Mouse (Mus musculus) heart, postnatal 0 days (tissue): ENCODE measurements around the gene Lsm12. TPM values are rescaled to one million over a fixed set of nuclear protein-coding genes. Genes with fewer than 3 reads are reported as not detected.

Experiments
- ATAC-seq: fragments of 200-750 bp; cut with Nextera tagmentation; 2 replicates; pipeline ENCODE4 v1.8.0; 2017; ENCODE audit warnings: low read depth, moderate number of reproducible peaks, moderate library complexity; ENCODE audit not compliant: insufficient read depth
- DNase-seq: peaks from one replicate; pipeline ENCODE4 v3.0.0-alpha.2; 2016; ENCODE audit warnings: low spot score
- H3K27ac ChIP-seq: fragments of 300-500 bp; sonication (generic); 2 replicates; pipeline ENCODE4 v1.5.1; 2014; ENCODE audit warnings: low read depth, mild to moderate bottlenecking
- H3K27me3 ChIP-seq: fragments of 300-500 bp; sonication (generic); 2 replicates; pipeline ENCODE4 v1.6.1; 2014; ENCODE audit warnings: low read length, mixed read lengths; ENCODE audit not compliant: control insufficient read depth, insufficient read depth
- H3K36me3 ChIP-seq: fragments of 300-500 bp; sonication (generic); replicated peaks from 2 replicates; pipeline ENCODE4 v1.6.1; 2014; ENCODE audit warnings: low read length, mixed read lengths; ENCODE audit not compliant: control insufficient read depth, insufficient read depth
- H3K4me1 ChIP-seq: fragments of 300-500 bp; sonication (generic); 2 replicates; pipeline ENCODE4 v1.6.1; 2014; ENCODE audit warnings: antibody characterized with exemption; ENCODE audit not compliant: control insufficient read depth, insufficient read depth
- H3K4me2 ChIP-seq: fragments of 300-500 bp; sonication (generic); 2 replicates; pipeline ENCODE4 v1.6.1; 2014; ENCODE audit warnings: low read depth, mild to moderate bottlenecking, low read length, moderate library complexity
- H3K4me3 ChIP-seq: fragments of 300-500 bp; sonication (generic); 2 replicates; pipeline ENCODE4 v1.5.1; 2014; ENCODE audit warnings: low read depth, low read length
- H3K9ac ChIP-seq: fragments of 300-500 bp; sonication (generic); replicated peaks from 2 replicates; pipeline ENCODE4 v1.6.1; 2014; ENCODE audit warnings: low read depth, low read length, mixed read lengths
- H3K9me3 ChIP-seq: fragments of 300-500 bp; sonication (generic); replicated peaks from 2 replicates; pipeline ENCODE4 v1.6.1; 2016; ENCODE audit warnings: low read length; ENCODE audit not compliant: control insufficient read depth
- CTCF ChIP-seq: IDR thresholded peaks from 2 replicates; pipeline ENCODE4 v1.5.1; 2016; ENCODE audit warnings: antibody characterized with exemption, control low read depth, low read depth
- EP300 ChIP-seq: IDR thresholded peaks from 2 replicates; pipeline ENCODE4 v1.6.1; 2016; ENCODE audit warnings: antibody characterized with exemption, low read depth
- WGBS: fragments of 180-500 bp; shearing (Covaris S2); extraction: QIAGEN DNeasy Blood & Tissue Kit; methylation state at CpG from one replicate; pipeline ENCODE4 v1.1.7; 2014; 5-methylcytosine and 5-hydroxymethylcytosine counted together
- microRNA-seq: library from miRNA; unstranded; fragments of <30 nt; microRNA quantifications from one replicate; pipeline ENCODE4, GENCODE M21; 2016
- polyA plus RNA-seq: library from polyadenylated mRNA; unstranded; fragments of >200 nt; fragmentation: Nextera tagmentation; extraction: Ambion mirVana; gene quantifications from 2 replicates; pipeline ENCODE4 v1.2.1, GENCODE M21; 2015
- total RNA-seq: library from RNA; depleted of rRNA; stranded (reverse); fragments of >200 nt; gene quantifications from 2 replicates; pipeline ENCODE4 v1.2.3, GENCODE M21; 2014; ENCODE audit warnings: low replicate concordance; rRNA removed

The Lsm12 gene
- total and polyA plus RNA-seq, 2 experiments from 2014 or later: 36.0 to 92.7 TPM

DNA sequence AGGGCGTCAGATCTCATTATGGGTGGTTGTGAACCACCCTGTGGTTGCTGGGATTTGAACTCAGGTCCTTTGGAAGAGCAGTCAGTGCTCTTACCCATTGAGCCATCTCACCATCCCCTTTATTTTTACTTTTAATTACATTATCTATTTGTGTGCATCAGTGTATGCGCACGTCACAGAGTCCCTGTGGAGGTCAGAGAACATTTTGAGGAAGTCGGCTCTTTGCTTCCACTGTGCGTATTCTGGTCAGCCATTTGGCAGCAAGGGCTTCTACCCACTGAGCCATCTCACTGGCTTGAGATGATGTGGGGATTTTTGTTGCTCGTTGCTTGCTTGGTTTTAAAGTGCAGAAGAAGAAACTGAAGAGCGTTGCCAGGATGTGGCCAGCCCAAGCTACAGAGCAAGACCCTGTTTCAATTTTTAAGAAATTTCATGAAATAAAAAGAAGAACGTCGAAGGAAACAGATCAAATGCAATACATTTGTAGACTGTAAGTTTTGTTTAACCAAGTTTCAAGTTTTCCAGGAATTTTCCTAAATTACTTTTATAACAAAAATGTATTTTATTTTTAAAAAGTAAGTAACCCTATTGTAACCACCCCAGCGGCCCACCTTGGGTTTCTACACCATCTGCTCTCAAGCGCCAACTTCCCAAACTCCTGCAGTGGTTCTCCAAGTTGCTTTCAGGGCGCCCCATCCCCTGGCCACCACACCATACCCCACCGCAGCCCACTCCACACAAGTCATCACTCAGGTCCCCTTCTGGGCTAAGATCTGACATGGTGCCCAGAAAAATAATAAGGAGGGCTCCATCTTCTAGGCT lies 47.3 kb downstream of the Lsm12 start:
- TF ChIP-seq CTCF (no peak), EP300 (no peak)
- 39% methylated on average over 13 of the region's 13 CpGs for WGBS
- Histone ChIP-seq H3K9me3 (no peaks in the 10 kb centered on the region), H3K4me1 (no peaks in the 10 kb centered on the region), H3K9ac (no peak overlapping the region), H3K36me3 (no peaks in the 10 kb centered on the region), H3K4me3 (peak overlapping the region; percentile 8; the same call in 1 of the 2 replicates), H3K27me3 (peaks cover 11% of the 10 kb centered on the region), H3K27ac (no peak overlapping the region), H3K4me2 (peak overlapping the region; percentile 31)
- ATAC-seq: 0 out of 2 replicates have a peak, but pooled peaks have one; percentile 10
- no peak for DNase-seq

GRCm38 (mm10) chr11:102134516-102134915 lies 50.6 kb downstream of the Lsm12 start:
- TF ChIP-seq EP300: no peak
- TF ChIP-seq CTCF: no peak
- WGBS: 23% methylated on average over 4 of the region's 4 CpGs

DNA sequence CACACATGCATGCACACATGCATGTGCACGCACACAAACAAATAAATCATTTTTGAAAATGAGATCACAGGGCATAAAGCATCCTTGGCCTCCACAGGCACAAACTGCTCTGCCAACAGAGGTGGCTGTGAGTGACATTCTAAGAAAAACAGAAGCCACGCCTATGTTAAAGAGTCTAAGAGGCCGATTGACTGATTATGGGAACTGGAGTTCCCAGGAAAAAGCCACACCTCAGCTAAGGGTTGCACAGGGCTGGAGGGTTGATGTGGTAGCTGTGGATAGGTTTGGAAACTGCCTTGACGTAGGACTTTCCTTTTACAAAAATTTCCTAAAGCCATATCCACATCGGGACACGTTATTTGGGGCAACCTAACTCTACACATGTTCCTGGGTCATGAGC lies 67.7 kb downstream of the Lsm12 start:
- no peaks in the 10 kb centered on the region for H3K36me3 ChIP-seq
- WGBS: 66% methylated on average over 6 of the region's 6 CpGs
- no peaks in the 10 kb centered on the region for H3K27me3 ChIP-seq

More at GRCm38 (mm10) chr11:102134516-102134915, 50.6 kb downstream of the Lsm12 start:
- no peaks in the 10 kb centered on the region for H3K36me3 ChIP-seq
- H3K27me3 ChIP-seq: peaks cover 11% of the 10 kb centered on the region
- ATAC-seq: no peak
- H3K4me2 ChIP-seq: no peak overlapping the region
- H3K27ac ChIP-seq: no peak overlapping the region
- no peak overlapping the region for H3K4me3 ChIP-seq
- no peak for DNase-seq
- no peak overlapping the region for H3K9ac ChIP-seq
- no peaks in the 10 kb centered on the region for H3K9me3 ChIP-seq
- H3K4me1 ChIP-seq: no peaks in the 10 kb centered on the region

GRCm38 (mm10) chr11:102116241-102116640 lies 68.9 kb downstream of the Lsm12 start:
- TF ChIP-seq EP300 (no peak), CTCF (no peak)
- no peaks in the 10 kb centered on the region for H3K27me3 ChIP-seq
- H3K4me3 ChIP-seq: no peak overlapping the region
- WGBS: 49% methylated on average over 8 of the region's 8 CpGs
- no peak overlapping the region for H3K27ac ChIP-seq
- ATAC-seq (no peak), DNase-seq (no peak)
- no peak overlapping the region for H3K4me2 ChIP-seq
- no peak overlapping the region for H3K9ac ChIP-seq
- no peaks in the 10 kb centered on the region for H3K9me3 ChIP-seq
- H3K4me1 ChIP-seq: no peaks in the 10 kb centered on the region
- H3K36me3 ChIP-seq: no peaks in the 10 kb centered on the region

More for the DNA sequence above, 67.7 kb downstream of the Lsm12 start:
- Histone ChIP-seq H3K9me3 (no peaks in the 10 kb centered on the region), H3K27ac (no peak overlapping the region), H3K9ac (no peak overlapping the region), H3K4me3 (no peak overlapping the region), H3K4me2 (no peak overlapping the region), H3K4me1 (no peaks in the 10 kb centered on the region)
- ATAC-seq (no peak), DNase-seq (no peak)
- TF ChIP-seq EP300: no peak
- no peak for TF ChIP-seq CTCF

Small RNA genes within 50 kb of the gene (microRNA-seq; reads per million reads assigned to microRNA genes)
- gene Mir8101: not detected

Other genes starting within 250 kb of the Lsm12 start
- 6.5 and 21.2 TPM in 2 replicates for gene Sost, start 218.3 kb downstream of the Lsm12 start, total RNA-seq
- gene Sost, start 218.3 kb downstream of the Lsm12 start, polyA plus RNA-seq: 2.7 and 2.8 TPM in 2 replicates
- not detected in 2 replicates for gene Cfap97d1, start 201.0 kb downstream of the Lsm12 start, total RNA-seq
- not detected in 2 replicates for gene Cfap97d1, start 201.0 kb downstream of the Lsm12 start, polyA plus RNA-seq
- gene Dusp3, start 198.3 kb downstream of the Lsm12 start, total RNA-seq: 106 and 118 TPM in 2 replicates
- 67.9 and 75.7 TPM in 2 replicates for gene Dusp3, start 198.3 kb downstream of the Lsm12 start, polyA plus RNA-seq
- gene Mpp3, start 156.8 kb downstream of the Lsm12 start, total RNA-seq: 4.9 and 8.0 TPM in 2 replicates
- gene Mpp3, start 156.8 kb downstream of the Lsm12 start, polyA plus RNA-seq: 1.7 and 2.2 TPM in 2 replicates
- gene Cd300lg, start 143.8 kb downstream of the Lsm12 start, total RNA-seq: 23.0 and 79.5 TPM in 2 replicates
- 22.9 and 24.0 TPM in 2 replicates for gene Cd300lg, start 143.8 kb downstream of the Lsm12 start, polyA plus RNA-seq
- 6.0 and 12.1 TPM in 2 replicates for gene Mpp2, start 96.8 kb downstream of the Lsm12 start, total RNA-seq
- gene Mpp2, start 96.8 kb downstream of the Lsm12 start, polyA plus RNA-seq: 2.1 and 2.3 TPM in 2 replicates
- not detected in 2 replicates for gene Ppy, start 84.0 kb downstream of the Lsm12 start, total RNA-seq
- not detected in 2 replicates for gene Ppy, start 84.0 kb downstream of the Lsm12 start, polyA plus RNA-seq
- not detected in 2 replicates for gene Pyy, start 77.5 kb downstream of the Lsm12 start, total RNA-seq
- gene Pyy, start 77.5 kb downstream of the Lsm12 start, polyA plus RNA-seq: not detected in 2 replicates
- not detected in 2 replicates for gene Nags, start 39.8 kb downstream of the Lsm12 start, total RNA-seq
- gene Nags, start 39.8 kb downstream of the Lsm12 start, polyA plus RNA-seq: not detected in 2 replicates
- 28.7 and 45.8 TPM in 2 replicates for gene Tmem101, start 28.9 kb downstream of the Lsm12 start, total RNA-seq
- 21.9 and 23.4 TPM in 2 replicates for gene Tmem101, start 28.9 kb downstream of the Lsm12 start, polyA plus RNA-seq
- 47.9 and 55.5 TPM in 2 replicates for gene G6pc3, start 4.3 kb upstream of the Lsm12 start, total RNA-seq
- 18.7 and 20.0 TPM in 2 replicates for gene G6pc3, start 4.3 kb upstream of the Lsm12 start, polyA plus RNA-seq
- 194 and 287 TPM in 2 replicates for gene Hdac5, start 44.9 kb upstream of the Lsm12 start, total RNA-seq
- gene Hdac5, start 44.9 kb upstream of the Lsm12 start, polyA plus RNA-seq: 51.4 and 67.2 TPM in 2 replicates
- gene BC030867, start 63.6 kb upstream of the Lsm12 start, total RNA-seq: 3.9 and 5.6 TPM in 2 replicates
- gene BC030867, start 63.6 kb upstream of the Lsm12 start, polyA plus RNA-seq: 2.2 and 2.9 TPM in 2 replicates
- 0.99 and 1.2 TPM in 2 replicates for gene Asb16, start 83.4 kb upstream of the Lsm12 start, total RNA-seq
- 0.07 TPM in 2 replicates for gene Asb16, start 83.4 kb upstream of the Lsm12 start, polyA plus RNA-seq
- gene Tmub2, start 99.6 kb upstream of the Lsm12 start, total RNA-seq: 57.4 and 61.7 TPM in 2 replicates
- gene Tmub2, start 99.6 kb upstream of the Lsm12 start, polyA plus RNA-seq: 29.8 and 30.1 TPM in 2 replicates
- gene Atxn7l3, start 111.3 kb upstream of the Lsm12 start, total RNA-seq: 32.5 and 36.2 TPM in 2 replicates
- 5.2 and 5.4 TPM in 2 replicates for gene Atxn7l3, start 111.3 kb upstream of the Lsm12 start, polyA plus RNA-seq
- 30.8 and 34.5 TPM in 2 replicates for gene Ubtf, start 134.4 kb upstream of the Lsm12 start, total RNA-seq
- gene Ubtf, start 134.4 kb upstream of the Lsm12 start, polyA plus RNA-seq: 36.5 and 42.5 TPM in 2 replicates
- 1.9 and 7.5 TPM in 2 replicates for gene Slc4a1, start 180.9 kb upstream of the Lsm12 start, total RNA-seq
- gene Slc4a1, start 180.9 kb upstream of the Lsm12 start, polyA plus RNA-seq: 1.3 and 3.1 TPM in 2 replicates
- gene Rundc3a, start 208.1 kb upstream of the Lsm12 start, total RNA-seq: 12.5 TPM in 1 of 2 replicates, not detected in the other
- 0.74 and 0.92 TPM in 2 replicates for gene Rundc3a, start 208.1 kb upstream of the Lsm12 start, polyA plus RNA-seq
- 281 and 322 TPM in 2 replicates for gene Slc25a39, start 222.7 kb upstream of the Lsm12 start, total RNA-seq
- 267 and 269 TPM in 2 replicates for gene Slc25a39, start 222.7 kb upstream of the Lsm12 start, polyA plus RNA-seq
- gene Grn, start 245.0 kb upstream of the Lsm12 start, total RNA-seq: 134 and 162 TPM in 2 replicates
- 174 and 176 TPM in 2 replicates for gene Grn, start 245.0 kb upstream of the Lsm12 start, polyA plus RNA-seq